Mouse (Mus musculus) adrenal gland, postnatal 4 days (tissue): ENCODE results near the gene Setmar. TPM values are rescaled to one million over a fixed set of nuclear protein-coding genes. Genes with fewer than 3 reads are reported as not detected.

Experiments
- DNase-seq, 2 experiments: peaks; one replicate each; pipeline ENCODE4 v3.0.0; 2021 to 2022; ENCODE audit warnings: low spot score in 2 of 2, mixed read lengths in 2 of 2
- total RNA-seq, 2 experiments: library from RNA; stranded (reverse); gene quantifications; 2 replicates each; pipeline ENCODE4 v1.2.3; 2021

Setmar gene
- total RNA-seq, 2 experiments from 2014 or later = 7.1 to 8.0 TPM

GRCm38 (mm10) chr6:108111693-108112092 is 46.8 kb downstream of the Setmar start:
- no peak for DNase-seq

- no peak for DNase-seq
Observed at GRCm38 (mm10) chr6:108114971-108115370, 50.1 kb downstream of the Setmar start.

- no peak for DNase-seq
Observed at GRCm38 (mm10) chr6:108117881-108118280, 53.0 kb downstream of the Setmar start.

GRCm38 (mm10) chr6:108125474-108125873 is 60.6 kb downstream of the Setmar start:
- no peak for DNase-seq

- no peak for DNase-seq
Observed at GRCm38 (mm10) chr6:108126631-108127030, 61.8 kb downstream of the Setmar start.

Other genes starting within 250 kb of the Setmar start
- gene Sumf1, start 120.5 kb downstream of the Setmar start, total RNA-seq = 10 to 100 TPM; 34.7 to 39.2 TPM
- 100 to 1,000 TPM; 106 to 129 TPM for gene Itpr1, start 148.1 kb downstream of the Setmar start, total RNA-seq